Mouse (Mus musculus) midbrain, postnatal 0 days (tissue): ENCODE measurements at regions not wholly inside any gene's neighbourhood (a gene's known extent, or its start where the extent isn't known, plus 50 kb on each side); places are given as distances from the start of the nearest gene placed in this dataset.

Source experiments
- ATAC-seq: fragments of 200-750 bp; cut with Nextera tagmentation; 2 replicates; pipeline ENCODE4 v1.8.0; 2017; ENCODE audit warnings: moderate number of reproducible peaks, mild to moderate bottlenecking, moderate TSS enrichment, moderate library complexity; ENCODE audit not compliant: low FRiP score
- DNase-seq: peaks from one replicate; pipeline ENCODE4 v3.0.0-alpha.2; 2015; ENCODE audit warnings: low spot score
- H3K27ac ChIP-seq: fragments of 300-500 bp; sonication (generic); 2 replicates; pipeline ENCODE4 v1.5.1; 2014; ENCODE audit warnings: low read depth, mild to moderate bottlenecking, low read length, mixed read lengths
- H3K27me3 ChIP-seq: fragments of 300-500 bp; sonication (generic); 2 replicates; pipeline ENCODE4 v1.6.1; 2014; ENCODE audit warnings: low read length, control low read depth, mixed read lengths; ENCODE audit not compliant: insufficient read depth
- H3K36me3 ChIP-seq: fragments of 300-500 bp; sonication (generic); 2 replicates; pipeline ENCODE4 v1.6.1; 2014; ENCODE audit warnings: low read length, control low read depth, mixed read lengths; ENCODE audit not compliant: insufficient read depth
- H3K4me1 ChIP-seq: fragments of 300-500 bp; sonication (generic); 2 replicates; pipeline ENCODE4 v1.6.1; 2014; ENCODE audit warnings: mild to moderate bottlenecking, control low read depth, antibody characterized with exemption, low read length, mixed read lengths; ENCODE audit not compliant: insufficient read depth
- H3K4me2 ChIP-seq: fragments of 300-500 bp; sonication (generic); 2 replicates; pipeline ENCODE4 v1.6.1; 2014; ENCODE audit warnings: low read depth, mild to moderate bottlenecking, low read length, mixed read lengths; ENCODE audit not compliant: poor library complexity, severe bottlenecking
- H3K4me3 ChIP-seq: fragments of 300-500 bp; sonication (generic); 2 replicates; pipeline ENCODE4 v1.5.1; 2014; ENCODE audit warnings: low read depth, mild to moderate bottlenecking, low read length, moderate library complexity
- H3K9ac ChIP-seq: fragments of 300-500 bp; sonication (generic); replicated peaks from 2 replicates; pipeline ENCODE4 v1.6.1; 2014; ENCODE audit warnings: mild to moderate bottlenecking, low read length, moderate library complexity, mixed read lengths; ENCODE audit not compliant: poor library complexity, severe bottlenecking
- H3K9me3 ChIP-seq: fragments of 300-500 bp; sonication (generic); 2 replicates; pipeline ENCODE4 v1.6.1; 2016; ENCODE audit warnings: low read length, control low read depth
- CTCF ChIP-seq: IDR thresholded peaks from 2 replicates; pipeline ENCODE4 v1.5.1; 2016; ENCODE audit warnings: antibody characterized with exemption, mild to moderate bottlenecking
- WGBS: fragments of 180-500 bp; shearing (Covaris S2); extraction: QIAGEN DNeasy Blood & Tissue Kit; methylation state at CpG from one replicate; pipeline ENCODE4 v1.1.7; 2014; 5-methylcytosine and 5-hydroxymethylcytosine counted together

GRCm38 (mm10) chr11:31744076-31744785 is 72.5 kb upstream of the Bod1 start:
- no peak for DNase-seq
- H3K9ac ChIP-seq = no peak overlapping the region
- no peak overlapping the region for H3K4me2 ChIP-seq
- H3K27me3 ChIP-seq = no peaks in the 10 kb centered on the region
- H3K4me3 ChIP-seq = no peak overlapping the region
- no peak for ATAC-seq
- H3K9me3 ChIP-seq = no peaks in the 10 kb centered on the region
- no peak for TF ChIP-seq CTCF
- H3K4me1 ChIP-seq = 0 out of 2 replicates have a peak, but pooled peaks cover 2% of the 10 kb centered on the region
- no peaks in the 10 kb centered on the region for H3K36me3 ChIP-seq
- H3K27ac ChIP-seq = no peak overlapping the region
- 68% methylated on average over 12 of the region's 12 CpGs for WGBS

- Histone ChIP-seq H3K4me2 (no peak overlapping the region), H3K9me3 (no peaks in the 10 kb centered on the region), H3K27me3 (no peaks in the 10 kb centered on the region), H3K27ac (peak overlapping the region; percentile 18; the same call in 1 of the 2 replicates), H3K36me3 (no peaks in the 10 kb centered on the region), H3K4me3 (no peak overlapping the region), H3K9ac (no peak overlapping the region), H3K4me1 (0 out of 2 replicates have a peak, but pooled peaks cover 2% of the 10 kb centered on the region)
- ATAC-seq (no peak), DNase-seq (no peak)
- no peak for TF ChIP-seq CTCF
- 48% methylated on average over 16 of the region's 16 CpGs for WGBS
Measured at GRCm38 (mm10) chr11:31745028-31745865, 73.6 kb upstream of the Bod1 start.

- WGBS = 32% methylated on average over 5 of the region's 5 CpGs
- Histone ChIP-seq H3K4me1 (0 out of 2 replicates have a peak, but pooled peaks cover 2% of the 10 kb centered on the region), H3K4me2 (no peak overlapping the region), H3K27me3 (no peaks in the 10 kb centered on the region), H3K27ac (peak overlapping the region; percentile 18; the same call in 1 of the 2 replicates), H3K9ac (no peak overlapping the region), H3K36me3 (no peaks in the 10 kb centered on the region), H3K4me3 (no peak overlapping the region), H3K9me3 (no peaks in the 10 kb centered on the region)
- no peak for ATAC-seq
- TF ChIP-seq CTCF = no peak
- no peak for DNase-seq
Measured at GRCm38 (mm10) chr11:31745866-31746248, 74.2 kb upstream of the Bod1 start.

GRCm38 (mm10) chr11:31746488-31746887 is 74.8 kb upstream of the Bod1 start:
- Histone ChIP-seq H3K4me2 (no peak overlapping the region), H3K9ac (no peak overlapping the region)
- 90% methylated on average over 6 of the region's 6 CpGs for WGBS

GRCm38 (mm10) chr11:31746939-31747338 is 75.3 kb upstream of the Bod1 start:
- Histone ChIP-seq H3K9ac (no peak overlapping the region), H3K4me2 (no peak overlapping the region), H3K4me1 (0 out of 2 replicates have a peak, but pooled peaks cover 2% of the 10 kb centered on the region), H3K36me3 (no peaks in the 10 kb centered on the region), H3K27ac (no peak overlapping the region), H3K9me3 (no peaks in the 10 kb centered on the region), H3K27me3 (no peaks in the 10 kb centered on the region), H3K4me3 (no peak overlapping the region)
- no peak for DNase-seq
- TF ChIP-seq CTCF = no peak
- WGBS = 89% methylated on average over 8 of the region's 8 CpGs
- no peak for ATAC-seq

More at GRCm38 (mm10) chr11:31746488-31746887, 74.8 kb upstream of the Bod1 start:
- no peaks in the 10 kb centered on the region for H3K9me3 ChIP-seq
- H3K4me3 ChIP-seq = no peak overlapping the region
- no peaks in the 10 kb centered on the region for H3K36me3 ChIP-seq
- DNase-seq (no peak), ATAC-seq (no peak)
- H3K27me3 ChIP-seq = no peaks in the 10 kb centered on the region
- no peak overlapping the region for H3K27ac ChIP-seq
- 0 out of 2 replicates have a peak, but pooled peaks cover 2% of the 10 kb centered on the region for H3K4me1 ChIP-seq
- no peak for TF ChIP-seq CTCF

GRCm38 (mm10) chr11:31748275-31748815 is 76.7 kb upstream of the Bod1 start:
- Histone ChIP-seq H3K4me3 (no peak overlapping the region), H3K9me3 (no peaks in the 10 kb centered on the region), H3K4me1 (peaks cover 7% of the 10 kb centered on the region; the same call in 1 of the 2 replicates), H3K27me3 (no peaks in the 10 kb centered on the region), H3K4me2 (no peak overlapping the region), H3K27ac (no peak overlapping the region), H3K9ac (no peak overlapping the region), H3K36me3 (no peaks in the 10 kb centered on the region)
- no peak for TF ChIP-seq CTCF
- DNase-seq (no peak), ATAC-seq (no peak)
- 58% methylated on average over 5 of the region's 5 CpGs for WGBS
